Mouse (Mus musculus): ENCODE measurements around the gene Cacng7. TPM values are rescaled to one million over a fixed set of nuclear protein-coding genes. Genes with fewer than 3 reads are reported as not detected.

The Cacng7 gene
- polyA plus RNA-seq, 1 experiment: 1.1 TPM

GRCm38 (mm10) chr7:3389444-3390412, 57.0 kb downstream of the Cacng7 start:
- Histone ChIP-seq H3K27me3 (ENCODE audit: control insufficient read depth, insufficient read depth, insufficient read length) (peaks cover 5% of the 10 kb centered on the region), H3ac (ENCODE audit: control insufficient read depth, insufficient read length, low read depth) (no peak overlapping the region), H3K79me3 (ENCODE audit: low read depth) (no peaks in the 10 kb centered on the region), H3K79me2 (ENCODE audit: control insufficient read depth, insufficient read depth) (no peaks in the 10 kb centered on the region), H3K4me3 (ENCODE audit: insufficient read depth, poor library complexity, severe bottlenecking) (no peak overlapping the region), H3K36me3 (ENCODE audit: control insufficient read depth, insufficient read depth) (no peaks in the 10 kb centered on the region)
- TF ChIP-seq FOSL1 (IDR thresholded peaks at IDR 0.05; ENCODE audit: insufficient read depth, low read length, poor library complexity, severe bottlenecking): no peak
- TF ChIP-seq CTCF (IDR thresholded peaks at IDR 0.05; ENCODE audit: control insufficient read depth, insufficient read depth, insufficient read length): no peak
- TF ChIP-seq USF1 (IDR thresholded peaks at IDR 0.05; ENCODE audit: low read depth): no peak
- TF ChIP-seq MYOD1 (IDR thresholded peaks at IDR 0.05; ENCODE audit: control insufficient read depth, insufficient read length, low read depth): no peak
- no peak for TF ChIP-seq CEBPB (IDR thresholded peaks at IDR 0.05; ENCODE audit: low read depth)
- no peak for TF ChIP-seq MAX (IDR thresholded peaks at IDR 0.05)
- no peak for TF ChIP-seq MYOG (IDR thresholded peaks at IDR 0.05; ENCODE audit: control insufficient read depth, extremely low read depth, insufficient read length)

- no peak for TF ChIP-seq USF1 (IDR thresholded peaks at IDR 0.05; ENCODE audit: low read depth)
- no peak for TF ChIP-seq MYOD1 (IDR thresholded peaks at IDR 0.05; ENCODE audit: control insufficient read depth, insufficient read length, low read depth)
- no peak for TF ChIP-seq MAX (IDR thresholded peaks at IDR 0.05)
- TF ChIP-seq CTCF (IDR thresholded peaks at IDR 0.05; ENCODE audit: control insufficient read depth, insufficient read depth, insufficient read length): no peak
- TF ChIP-seq MYOG (IDR thresholded peaks at IDR 0.05; ENCODE audit: control insufficient read depth, extremely low read depth, insufficient read length): no peak
- no peak for TF ChIP-seq FOSL1 (IDR thresholded peaks at IDR 0.05; ENCODE audit: insufficient read depth, low read length, poor library complexity, severe bottlenecking)
- TF ChIP-seq CEBPB (IDR thresholded peaks at IDR 0.05; ENCODE audit: low read depth): no peak
- H3K4me3 ChIP-seq (ENCODE audit: insufficient read depth, poor library complexity, severe bottlenecking): no peak within 1 kb of the TSS
- no peaks in the 10 kb centered on the region for H3K79me2 ChIP-seq (ENCODE audit: control insufficient read depth, insufficient read depth)
- H3ac ChIP-seq (ENCODE audit: control insufficient read depth, insufficient read length, low read depth): no peak within 1 kb of the TSS
- H3K79me3 ChIP-seq (ENCODE audit: low read depth): no peaks in the 10 kb centered on the region
- no peaks in the 10 kb centered on the region for H3K36me3 ChIP-seq (ENCODE audit: control insufficient read depth, insufficient read depth)
- peaks cover 5% of the 10 kb centered on the region for H3K27me3 ChIP-seq (ENCODE audit: control insufficient read depth, insufficient read depth, insufficient read length)
Measured at GRCm38 (mm10) chr7:3390413-3391080, 57.8 kb downstream of the Cacng7 start, which contains the start of gene Cacng8. Gene Cacng8 (plus strand): TSS chr7:3390683.

- H3K79me3 ChIP-seq (ENCODE audit: low read depth): no peaks in the 10 kb centered on the region
- no peaks in the 10 kb centered on the region for H3K79me2 ChIP-seq (ENCODE audit: control insufficient read depth, insufficient read depth)
- TF ChIP-seq CEBPB (IDR thresholded peaks at IDR 0.05; ENCODE audit: low read depth) (no peak), MYOD1 (IDR thresholded peaks at IDR 0.05; ENCODE audit: control insufficient read depth, insufficient read length, low read depth) (no peak), MAX (IDR thresholded peaks at IDR 0.05) (no peak), MYOG (IDR thresholded peaks at IDR 0.05; ENCODE audit: control insufficient read depth, extremely low read depth, insufficient read length) (no peak), CTCF (IDR thresholded peaks at IDR 0.05; ENCODE audit: control insufficient read depth, insufficient read depth, insufficient read length) (no peak), FOSL1 (IDR thresholded peaks at IDR 0.05; ENCODE audit: insufficient read depth, low read length, poor library complexity, severe bottlenecking) (no peak), USF1 (IDR thresholded peaks at IDR 0.05; ENCODE audit: low read depth) (no peak)
- no peak overlapping the region for H3K4me3 ChIP-seq (ENCODE audit: insufficient read depth, poor library complexity, severe bottlenecking)
- no peak overlapping the region for H3ac ChIP-seq (ENCODE audit: control insufficient read depth, insufficient read length, low read depth)
- H3K36me3 ChIP-seq (ENCODE audit: control insufficient read depth, insufficient read depth): no peaks in the 10 kb centered on the region
- H3K27me3 ChIP-seq (ENCODE audit: control insufficient read depth, insufficient read depth, insufficient read length): peaks cover 5% of the 10 kb centered on the region
Measured at GRCm38 (mm10) chr7:3391081-3391451, 58.3 kb downstream of the Cacng7 start.

GRCm38 (mm10) chr7:3391809-3392208, 59.1 kb downstream of the Cacng7 start:
- H3K4me3 ChIP-seq (ENCODE audit: insufficient read depth, poor library complexity, severe bottlenecking): no peak overlapping the region

GRCm38 (mm10) chr7:3397355-3397754, 64.6 kb downstream of the Cacng7 start:
- Histone ChIP-seq H3K36me3 (ENCODE audit: control insufficient read depth, insufficient read depth) (no peaks in the 10 kb centered on the region), H3ac (ENCODE audit: control insufficient read depth, insufficient read length, low read depth) (no peak overlapping the region), H3K27me3 (ENCODE audit: control insufficient read depth, insufficient read depth, insufficient read length) (peaks cover 5% of the 10 kb centered on the region), H3K79me2 (ENCODE audit: control insufficient read depth, insufficient read depth) (no peaks in the 10 kb centered on the region), H3K79me3 (ENCODE audit: low read depth) (no peaks in the 10 kb centered on the region), H3K4me3 (ENCODE audit: insufficient read depth, poor library complexity, severe bottlenecking) (no peak overlapping the region)
- TF ChIP-seq CEBPB (IDR thresholded peaks at IDR 0.05; ENCODE audit: low read depth) (no peak), FOSL1 (IDR thresholded peaks at IDR 0.05; ENCODE audit: insufficient read depth, low read length, poor library complexity, severe bottlenecking) (no peak), MAX (IDR thresholded peaks at IDR 0.05) (no peak), MYOG (IDR thresholded peaks at IDR 0.05; ENCODE audit: control insufficient read depth, extremely low read depth, insufficient read length) (no peak), CTCF (IDR thresholded peaks at IDR 0.05; ENCODE audit: control insufficient read depth, insufficient read depth, insufficient read length) (no peak), MYOD1 (IDR thresholded peaks at IDR 0.05; ENCODE audit: control insufficient read depth, insufficient read length, low read depth) (no peak), USF1 (IDR thresholded peaks at IDR 0.05; ENCODE audit: low read depth) (no peak)

More at GRCm38 (mm10) chr7:3391809-3392208, 59.1 kb downstream of the Cacng7 start:
- Histone ChIP-seq H3K79me2 (ENCODE audit: control insufficient read depth, insufficient read depth) (no peaks in the 10 kb centered on the region), H3K27me3 (ENCODE audit: control insufficient read depth, insufficient read depth, insufficient read length) (peaks cover 5% of the 10 kb centered on the region), H3K79me3 (ENCODE audit: low read depth) (no peaks in the 10 kb centered on the region), H3ac (ENCODE audit: control insufficient read depth, insufficient read length, low read depth) (no peak overlapping the region), H3K36me3 (ENCODE audit: control insufficient read depth, insufficient read depth) (no peaks in the 10 kb centered on the region)
- no peak for TF ChIP-seq FOSL1 (IDR thresholded peaks at IDR 0.05; ENCODE audit: insufficient read depth, low read length, poor library complexity, severe bottlenecking)
- no peak for TF ChIP-seq MYOG (IDR thresholded peaks at IDR 0.05; ENCODE audit: control insufficient read depth, extremely low read depth, insufficient read length)
- no peak for TF ChIP-seq MAX (IDR thresholded peaks at IDR 0.05)
- TF ChIP-seq MYOD1 (IDR thresholded peaks at IDR 0.05; ENCODE audit: control insufficient read depth, insufficient read length, low read depth): no peak
- TF ChIP-seq CTCF (IDR thresholded peaks at IDR 0.05; ENCODE audit: control insufficient read depth, insufficient read depth, insufficient read length): no peak
- no peak for TF ChIP-seq CEBPB (IDR thresholded peaks at IDR 0.05; ENCODE audit: low read depth)
- no peak for TF ChIP-seq USF1 (IDR thresholded peaks at IDR 0.05; ENCODE audit: low read depth)
